Mouse (Mus musculus) E14TG2a.4 (cell line): ENCODE data around the gene Eaf2.

ENCODE experiments used
- CTCF ChIP-seq: conservative IDR thresholded peaks from 2 replicates; pipeline ENCODE4 v1.5.1; 2014; ENCODE audit warnings: low read length
- POU5F1 ChIP-seq: IDR thresholded peaks from 2 replicates; pipeline ENCODE4 v1.6.1; 2014; ENCODE audit warnings: low read length, borderline replicate concordance

DNA sequence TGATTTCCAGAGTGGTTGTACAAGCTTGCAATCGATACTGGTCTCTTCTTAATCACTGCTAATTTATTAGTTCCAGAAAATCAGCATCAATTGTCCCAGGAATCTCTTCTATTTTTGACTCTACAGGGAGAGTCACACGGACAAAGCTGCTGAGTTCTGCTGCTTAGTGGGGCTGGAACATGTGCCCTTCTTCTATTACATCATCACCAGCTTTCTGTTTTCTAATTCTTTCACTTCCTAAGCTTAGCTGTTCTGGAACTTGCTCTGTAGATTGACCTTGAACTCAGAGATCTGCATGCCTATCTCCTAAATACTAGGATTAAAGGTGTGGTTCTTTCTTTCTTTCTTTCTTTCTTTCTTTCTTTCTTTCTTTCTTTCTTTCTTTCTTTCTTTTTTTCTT is 76.5 kb downstream of the Eaf2 start:
- TF ChIP-seq CTCF (no peak), POU5F1 (no peak)
